Mouse (Mus musculus): Measurements from ENCODE around the gene Entpd7. TPM values are rescaled to one million over a fixed set of nuclear protein-coding genes. Genes with fewer than 3 reads are reported as not detected.

Entpd7 gene
- polyA plus RNA-seq, 1 experiment from 2014 or later, result 9.5 TPM

- no peaks in the 10 kb centered on the region for H3K27me3 ChIP-seq (ENCODE audit: control insufficient read depth, insufficient read depth, low read depth, low read length)
- peak overlapping the region; percentile 16; the same call in 1 of the 2 replicates for H3K9ac ChIP-seq (ENCODE audit: low read length)
- H3K4me3 ChIP-seq (ENCODE audit: low read length), result peak overlapping the region; percentile 23
- H3K4me1 ChIP-seq (replicated peaks; ENCODE audit: control insufficient read depth, insufficient read depth, low read length), result no peaks in the 10 kb centered on the region; the same call in 1 of the 2 replicates
- peaks cover 12% of the 10 kb centered on the region for H3K36me3 ChIP-seq (ENCODE audit: control insufficient read depth, insufficient read depth, low read length)
- peak overlapping the region; percentile 18 for H3K4me2 ChIP-seq (ENCODE audit: low read depth, low read length)
- no peak overlapping the region for H3K27ac ChIP-seq (ENCODE audit: low read length)
- peak; percentile 15; the same call in 1 of the 2 replicates for ATAC-seq (ENCODE audit: low read depth)
- H3K9me3 ChIP-seq (ENCODE audit: control insufficient read depth, low read length), result no peaks in the 10 kb centered on the region
- 34% methylated on average over 8 of the region's 8 CpGs for WGBS
Measured at GRCm38 (mm10) chr19:43730037-43730428, 40.6 kb downstream of the Entpd7 start.

DNA sequence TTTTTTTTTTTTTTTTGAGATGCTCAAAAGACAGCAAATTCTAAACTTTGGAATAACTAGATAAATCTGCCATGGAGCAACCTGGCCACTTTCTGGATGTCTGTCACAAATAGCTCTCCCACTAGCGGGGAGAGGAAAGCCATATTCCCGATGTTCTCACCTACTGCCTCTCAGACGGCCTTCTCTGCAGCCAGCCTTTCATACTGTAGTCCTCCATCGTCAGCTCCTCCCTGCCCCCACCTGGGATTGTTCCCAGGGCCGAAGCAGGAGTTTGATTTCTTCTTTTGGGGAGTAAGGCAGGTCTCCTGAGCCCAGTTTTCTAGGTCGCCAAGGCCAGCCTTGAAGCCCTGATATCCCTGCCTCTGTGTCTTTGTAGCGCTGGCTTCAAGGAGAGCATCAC lies 41.7 kb downstream of the Entpd7 start:
- no peak overlapping the region for H3K4me3 ChIP-seq (ENCODE audit: low read length)
- H3K4me2 ChIP-seq (ENCODE audit: low read depth, low read length), result no peak overlapping the region
- no peak for ATAC-seq (ENCODE audit: low read depth)
- WGBS, result 66% methylated on average over 7 of the region's 7 CpGs
- no peaks in the 10 kb centered on the region for H3K9me3 ChIP-seq (ENCODE audit: control insufficient read depth, low read length)
- no peak overlapping the region for H3K9ac ChIP-seq (ENCODE audit: low read length)
- H3K4me1 ChIP-seq (replicated peaks; ENCODE audit: control insufficient read depth, insufficient read depth, low read length), result no peaks in the 10 kb centered on the region; the same call in 1 of the 2 replicates
- no peaks in the 10 kb centered on the region for H3K27me3 ChIP-seq (ENCODE audit: control insufficient read depth, insufficient read depth, low read depth, low read length)
- peaks cover 17% of the 10 kb centered on the region for H3K36me3 ChIP-seq (ENCODE audit: control insufficient read depth, insufficient read depth, low read length)
- no peak overlapping the region for H3K27ac ChIP-seq (ENCODE audit: low read length)

DNA sequence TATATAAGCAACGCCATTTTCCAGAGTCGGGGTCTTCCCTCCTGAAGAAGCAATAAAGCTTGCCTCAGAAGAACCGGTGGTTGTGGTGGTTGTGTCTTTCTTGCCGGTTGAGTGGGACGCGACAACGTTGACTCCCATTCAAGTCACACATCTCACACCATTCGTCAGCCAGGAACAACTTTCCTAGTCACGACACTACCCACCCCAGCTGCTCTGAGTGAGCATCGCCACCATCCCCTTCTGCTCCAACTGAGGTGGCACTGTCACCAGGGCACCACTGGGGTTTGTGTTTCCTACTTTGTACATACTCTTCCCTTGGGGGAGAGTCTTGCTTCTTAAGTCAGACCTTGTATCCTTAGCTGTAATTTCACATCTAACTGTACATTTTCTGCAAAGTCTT lies 48.9 kb downstream of the Entpd7 start:
- no peak overlapping the region for H3K4me2 ChIP-seq (ENCODE audit: low read depth, low read length)
- H3K4me3 ChIP-seq (ENCODE audit: low read length), result no peak overlapping the region
- 92% methylated on average over 10 of the region's 10 CpGs for WGBS

GRCm38 (mm10) chr19:43743401-43743800 lies 53.9 kb downstream of the Entpd7 start:
- no peak for ATAC-seq (ENCODE audit: low read depth)
- Histone ChIP-seq H3K36me3 (ENCODE audit: control insufficient read depth, insufficient read depth, low read length) (peaks cover 51% of the 10 kb centered on the region), H3K27ac (ENCODE audit: low read length) (no peak overlapping the region), H3K9ac (ENCODE audit: low read length) (no peak overlapping the region), H3K9me3 (ENCODE audit: control insufficient read depth, low read length) (no peaks in the 10 kb centered on the region), H3K4me2 (ENCODE audit: low read depth, low read length) (no peak overlapping the region), H3K27me3 (ENCODE audit: control insufficient read depth, insufficient read depth, low read depth, low read length) (no peaks in the 10 kb centered on the region), H3K4me1 (replicated peaks; ENCODE audit: control insufficient read depth, insufficient read depth, low read length) (no peaks in the 10 kb centered on the region), H3K4me3 (ENCODE audit: low read length) (no peak overlapping the region)
- WGBS, result 90% methylated on average over 7 of the region's 7 CpGs

More for the DNA sequence above, 48.9 kb downstream of the Entpd7 start:
- no peaks in the 10 kb centered on the region for H3K4me1 ChIP-seq (replicated peaks; ENCODE audit: control insufficient read depth, insufficient read depth, low read length)
- H3K9ac ChIP-seq (ENCODE audit: low read length), result no peak overlapping the region
- no peaks in the 10 kb centered on the region for H3K9me3 ChIP-seq (ENCODE audit: control insufficient read depth, low read length)
- H3K27ac ChIP-seq (ENCODE audit: low read length), result no peak overlapping the region
- ATAC-seq (ENCODE audit: low read depth), result no peak
- H3K36me3 ChIP-seq (ENCODE audit: control insufficient read depth, insufficient read depth, low read length), result peaks cover 48% of the 10 kb centered on the region
- no peaks in the 10 kb centered on the region for H3K27me3 ChIP-seq (ENCODE audit: control insufficient read depth, insufficient read depth, low read depth, low read length)

- peaks cover 42% of the 10 kb centered on the region for H3K36me3 ChIP-seq (ENCODE audit: control insufficient read depth, insufficient read depth, low read length)
- no peaks in the 10 kb centered on the region for H3K27me3 ChIP-seq (ENCODE audit: control insufficient read depth, insufficient read depth, low read depth, low read length)
- 89% methylated on average over 3 of the region's 3 CpGs for WGBS
Measured at GRCm38 (mm10) chr19:43745740-43746139, 56.3 kb downstream of the Entpd7 start.

GRCm38 (mm10) chr19:43747877-43748276 lies 58.4 kb downstream of the Entpd7 start:
- Histone ChIP-seq H3K4me2 (ENCODE audit: low read depth, low read length) (no peak overlapping the region), H3K27me3 (ENCODE audit: control insufficient read depth, insufficient read depth, low read depth, low read length) (no peaks in the 10 kb centered on the region), H3K9ac (ENCODE audit: low read length) (no peak overlapping the region), H3K36me3 (ENCODE audit: control insufficient read depth, insufficient read depth, low read length) (peaks cover 31% of the 10 kb centered on the region), H3K4me1 (replicated peaks; ENCODE audit: control insufficient read depth, insufficient read depth, low read length) (no peaks in the 10 kb centered on the region), H3K27ac (ENCODE audit: low read length) (no peak overlapping the region), H3K9me3 (ENCODE audit: control insufficient read depth, low read length) (no peaks in the 10 kb centered on the region), H3K4me3 (ENCODE audit: low read length) (no peak overlapping the region)
- 63% methylated on average over 4 of the region's 4 CpGs for WGBS
- ATAC-seq (ENCODE audit: low read depth), result no peak

More at GRCm38 (mm10) chr19:43745740-43746139, 56.3 kb downstream of the Entpd7 start:
- no peaks in the 10 kb centered on the region for H3K9me3 ChIP-seq (ENCODE audit: control insufficient read depth, low read length)
- no peak overlapping the region for H3K27ac ChIP-seq (ENCODE audit: low read length)
- H3K4me3 ChIP-seq (ENCODE audit: low read length), result no peak overlapping the region
- H3K9ac ChIP-seq (ENCODE audit: low read length), result no peak overlapping the region
- no peak overlapping the region for H3K4me2 ChIP-seq (ENCODE audit: low read depth, low read length)
- no peak for ATAC-seq (ENCODE audit: low read depth)
- H3K4me1 ChIP-seq (replicated peaks; ENCODE audit: control insufficient read depth, insufficient read depth, low read length), result no peaks in the 10 kb centered on the region

DNA sequence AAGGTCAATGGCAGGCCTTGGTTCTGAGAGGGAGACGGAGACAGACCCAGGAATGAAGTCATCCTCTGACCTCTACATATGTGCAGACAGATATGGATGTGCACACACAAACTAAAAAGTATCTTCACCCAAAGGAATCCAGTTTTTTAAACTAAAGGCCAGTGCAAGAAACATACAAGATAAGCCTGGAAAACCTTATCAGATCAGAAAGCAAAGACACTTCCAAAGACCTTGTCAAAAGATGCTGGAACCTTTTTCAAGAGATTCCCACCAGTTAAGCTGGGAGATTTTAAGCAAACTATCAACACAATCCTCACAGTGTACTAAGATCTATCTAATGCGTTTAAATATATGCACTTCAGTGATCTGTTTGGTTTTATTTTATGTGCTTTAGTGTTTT lies 60.5 kb downstream of the Entpd7 start:
- Histone ChIP-seq H3K9me3 (ENCODE audit: control insufficient read depth, low read length) (no peaks in the 10 kb centered on the region), H3K4me3 (ENCODE audit: low read length) (no peak overlapping the region), H3K27ac (ENCODE audit: low read length) (no peak overlapping the region), H3K36me3 (ENCODE audit: control insufficient read depth, insufficient read depth, low read length) (peaks cover 26% of the 10 kb centered on the region), H3K27me3 (ENCODE audit: control insufficient read depth, insufficient read depth, low read depth, low read length) (no peaks in the 10 kb centered on the region), H3K9ac (ENCODE audit: low read length) (no peak overlapping the region), H3K4me2 (ENCODE audit: low read depth, low read length) (no peak overlapping the region), H3K4me1 (replicated peaks; ENCODE audit: control insufficient read depth, insufficient read depth, low read length) (peaks cover 4% of the 10 kb centered on the region)
- no peak for ATAC-seq (ENCODE audit: low read depth)
- WGBS, result 90% methylated on average over 2 of the region's 2 CpGs

- peaks cover 4% of the 10 kb centered on the region for H3K4me1 ChIP-seq (replicated peaks; ENCODE audit: control insufficient read depth, insufficient read depth, low read length)
- peak within 1 kb of the TSS; percentile 59 for H3K4me2 ChIP-seq (ENCODE audit: low read depth, low read length)
- peak within 1 kb of the TSS; percentile 76 for H3K4me3 ChIP-seq (ENCODE audit: low read length)
- H3K9ac ChIP-seq (ENCODE audit: low read length), result peak within 1 kb of the TSS; percentile 87
- H3K27ac ChIP-seq (ENCODE audit: low read length), result peak within 1 kb of the TSS; percentile 99
- H3K9me3 ChIP-seq (ENCODE audit: control insufficient read depth, low read length), result no peaks in the 10 kb centered on the region
- no peaks in the 10 kb centered on the region for H3K27me3 ChIP-seq (ENCODE audit: control insufficient read depth, insufficient read depth, low read depth, low read length)
- H3K36me3 ChIP-seq (ENCODE audit: control insufficient read depth, insufficient read depth, low read length), result peaks cover 11% of the 10 kb centered on the region
- WGBS, result under 1% methylated on average over 62 of the region's 62 CpGs
- peak; percentile 95 for ATAC-seq (ENCODE audit: low read depth)
Measured at GRCm38 (mm10) chr19:43752489-43753225, 63.2 kb downstream of the Entpd7 start, which contains the start of the genes Cutc and Cox15. Gene Cutc (plus strand): TSS chr19:43752996. Gene Cox15 (minus strand): TSS chr19:43753000.

DNA sequence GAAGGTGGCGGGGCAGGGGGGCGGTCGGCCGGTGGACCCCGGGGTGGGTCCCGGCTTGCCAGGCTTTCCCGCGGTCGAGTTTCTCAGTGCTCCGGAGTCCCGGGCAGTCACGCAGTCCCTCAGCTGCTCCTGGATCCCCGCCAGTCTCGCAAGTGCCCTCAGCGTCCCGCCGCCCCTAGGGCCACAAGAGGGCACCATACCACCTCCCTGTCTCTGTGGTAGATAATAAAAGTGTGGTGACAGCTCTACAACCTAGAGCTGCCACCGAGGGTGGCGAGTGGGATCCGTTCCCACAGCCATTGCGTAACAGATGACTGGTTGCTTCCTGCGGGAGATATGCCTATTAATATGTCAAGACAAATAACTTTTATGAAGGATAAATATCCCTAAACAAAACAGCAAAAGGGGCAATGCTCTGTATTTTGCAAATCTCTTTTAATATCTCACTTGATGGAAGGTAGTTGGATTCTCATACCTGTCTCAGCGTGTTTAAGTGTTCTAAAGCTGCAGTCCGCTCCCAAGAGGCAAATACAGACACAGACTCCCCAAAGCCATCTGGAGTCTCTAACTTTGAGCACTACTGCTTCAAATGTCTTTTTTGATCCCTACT lies 63.9 kb downstream of the Entpd7 start:
- H3K4me3 ChIP-seq (ENCODE audit: low read length), result peak overlapping the region; percentile 76
- peak overlapping the region; percentile 87 for H3K9ac ChIP-seq (ENCODE audit: low read length)
- peak overlapping the region; percentile 59 for H3K4me2 ChIP-seq (ENCODE audit: low read depth, low read length)
- peak; percentile 89 for ATAC-seq (ENCODE audit: low read depth)
- peaks cover 4% of the 10 kb centered on the region for H3K36me3 ChIP-seq (ENCODE audit: control insufficient read depth, insufficient read depth, low read length)
- H3K27ac ChIP-seq (ENCODE audit: low read length), result peak overlapping the region; percentile 99
- under 1% methylated on average over 22 of the region's 24 CpGs for WGBS
- H3K9me3 ChIP-seq (ENCODE audit: control insufficient read depth, low read length), result no peaks in the 10 kb centered on the region
- H3K4me1 ChIP-seq (replicated peaks; ENCODE audit: control insufficient read depth, insufficient read depth, low read length), result peaks cover 4% of the 10 kb centered on the region
- H3K27me3 ChIP-seq (ENCODE audit: control insufficient read depth, insufficient read depth, low read depth, low read length), result no peaks in the 10 kb centered on the region

Data from lung, embryonic 16.5 days (tissue).